ENCODE assay signal across 13 mouse cellular contexts in genomic region chr10:52471520-52471919, GRCm38 (mm10).
"Had no signal": no experiment of that assay in that cellular context is flagged by ENCODE, and none has a peak within 500 bp of the region (broad histone marks: within the 10 kb centered on the region; RNA-seq: fewer than 3 reads in every experiment).

No protein-coding gene starts in this region.

- H3K36me3 ChIP-seq: limb, embryonic 13.5 days; liver, embryonic 15.5 days had no signal

- H3K27ac ChIP-seq: kidney, postnatal 0 days; limb, embryonic 13.5 days; liver, embryonic 15.5 days; stomach, postnatal 0 days had no signal

- H3K9ac ChIP-seq: limb, embryonic 13.5 days; liver, embryonic 15.5 days had no signal

- DNase-seq: kidney, adult 11 months; kidney, adult 9 months; kidney, postnatal 36 days; left cerebral cortex, postnatal 4 days; lung, adult 2 months; lung, postnatal 36 days; thymus, adult 18-20 months; thymus, postnatal 25 days had no signal

- H3K27me3 ChIP-seq: limb, embryonic 13.5 days; liver, embryonic 15.5 days had no signal

- H3K4me1 ChIP-seq: limb, embryonic 13.5 days; liver, embryonic 15.5 days had no signal

- H3K4me3 ChIP-seq: limb, embryonic 13.5 days; liver, embryonic 15.5 days had no signal

- H3K9me3 ChIP-seq: liver, embryonic 15.5 days had no signal

- ATAC-seq: lung, postnatal 0 days had no signal

- H3K4me2 ChIP-seq: limb, embryonic 13.5 days; liver, embryonic 15.5 days had no signal
